Mouse (Mus musculus) embryonic fibroblast, embryonic 13.5 days (primary cell): ENCODE data around the gene Synj2.

Source experiments
- CTCF ChIP-seq: IDR thresholded peaks from 2 replicates; pipeline ENCODE4 v1.5.1; 2011; ENCODE audit warnings: mild to moderate bottlenecking, control low read depth, low read length, moderate library complexity, borderline replicate concordance; ENCODE audit not compliant: insufficient read depth
- POLR2A ChIP-seq: IDR thresholded peaks from 2 replicates; pipeline ENCODE4 v1.6.1; 2011; ENCODE audit warnings: low read depth, mild to moderate bottlenecking, control low read depth, low read length, moderate library complexity

DNA sequence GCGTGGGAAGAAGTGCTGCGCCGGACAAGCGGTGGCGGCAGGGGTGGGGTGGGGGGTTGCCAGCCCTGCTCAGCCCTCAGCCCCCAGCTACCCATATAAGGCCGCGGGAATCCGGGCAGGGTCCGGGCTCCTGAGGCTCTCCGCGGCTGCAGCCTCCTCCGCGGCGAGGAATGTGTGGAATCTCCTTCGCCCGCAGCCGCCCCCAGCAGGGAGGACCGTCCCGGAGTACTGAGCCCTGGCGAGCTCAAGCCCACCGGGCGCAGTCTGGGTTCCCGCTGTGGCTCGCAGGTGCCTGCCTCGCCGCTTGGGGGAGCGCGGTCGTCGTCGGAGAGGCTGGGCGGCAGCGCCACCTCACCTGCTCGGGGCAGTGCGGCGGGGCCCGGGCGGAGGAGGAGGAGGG is 288 bp upstream of the Synj2 start:
- TF ChIP-seq POLR2A (no peak), CTCF (peak; percentile 81)
